Mouse (Mus musculus): Measurements from ENCODE around the gene Mrtfb. TPM values are rescaled to one million over a fixed set of nuclear protein-coding genes. Genes with fewer than 3 reads are reported as not detected.
A peak's percentile ranks its signal among the peaks of the same experiment; 100 is the strongest.
"Not testable (repeated sequence)": the region's sequence is repeated elsewhere in the genome, so short reads cannot be mapped to it uniquely, and the experiment has no call there.

The Mrtfb gene
- polyA plus RNA-seq, 1 experiment from 2014 or later = 13.6 TPM

- H3K4me3 ChIP-seq (ENCODE audit: low read depth, low read length) = no peak overlapping the region
- no peaks in the 10 kb centered on the region for H3K9me3 ChIP-seq (replicated peaks; ENCODE audit: control insufficient read depth, low read length)
- ATAC-seq (no peak), DNase-seq (ENCODE audit: low spot score) (no peak)
- H3K27ac ChIP-seq (ENCODE audit: low read depth, low read length) = no peak overlapping the region
- H3K9ac ChIP-seq (ENCODE audit: low read length) = no peak overlapping the region
- no peaks in the 10 kb centered on the region for H3K36me3 ChIP-seq (ENCODE audit: control insufficient read depth, insufficient read depth, low read length)
- H3K4me1 ChIP-seq (ENCODE audit: control insufficient read depth, insufficient read depth, low read length) = peaks cover 3% of the 10 kb centered on the region; the same call in 1 of the 2 replicates
- H3K27me3 ChIP-seq (replicated peaks; ENCODE audit: control insufficient read depth, insufficient read depth, low read length) = no peaks in the 10 kb centered on the region
- H3K4me2 ChIP-seq (ENCODE audit: low read length) = no peak overlapping the region
- WGBS = 82% methylated on average over 2 of the region's 2 CpGs
These were observed 2.7 kb downstream of the Mrtfb start for GRCm38 (mm10) chr16:13259026-13259425.

DNA sequence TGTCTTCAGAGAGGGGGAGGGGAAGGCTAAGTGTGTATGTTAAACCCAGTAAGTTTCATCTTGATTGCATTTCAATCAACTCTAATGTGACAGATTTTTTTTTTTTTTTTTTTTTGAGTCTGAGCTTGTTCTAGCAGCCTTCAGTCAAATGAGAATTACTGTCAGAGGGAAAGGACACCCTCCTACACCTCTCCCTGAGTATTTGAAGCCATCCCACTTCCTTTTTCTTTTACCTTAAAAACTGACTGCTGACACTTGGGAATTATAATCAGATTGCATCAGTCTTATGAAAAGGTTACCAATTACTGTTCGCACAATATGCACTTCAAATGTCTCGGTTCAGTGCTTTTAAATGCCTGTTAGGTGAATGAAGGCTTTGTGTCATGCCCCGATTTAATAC, 10.0 kb downstream of the Mrtfb start:
- no peak for ATAC-seq
- peak; percentile 41 for DNase-seq (ENCODE audit: low spot score)
- no peak overlapping the region for H3K27ac ChIP-seq (ENCODE audit: low read depth, low read length)
- no peaks in the 10 kb centered on the region for H3K27me3 ChIP-seq (replicated peaks; ENCODE audit: control insufficient read depth, insufficient read depth, low read length)
- no peaks in the 10 kb centered on the region for H3K9me3 ChIP-seq (replicated peaks; ENCODE audit: control insufficient read depth, low read length)
- no peak overlapping the region for H3K4me2 ChIP-seq (ENCODE audit: low read length)
- no peaks in the 10 kb centered on the region for H3K36me3 ChIP-seq (ENCODE audit: control insufficient read depth, insufficient read depth, low read length)
- H3K9ac ChIP-seq (ENCODE audit: low read length) = no peak overlapping the region
- no peaks in the 10 kb centered on the region for H3K4me1 ChIP-seq (ENCODE audit: control insufficient read depth, insufficient read depth, low read length)
- no peak overlapping the region for H3K4me3 ChIP-seq (ENCODE audit: low read depth, low read length)
- WGBS = 7% methylated on average over 3 of the region's 3 CpGs

GRCm38 (mm10) chr16:13267350-13267904, 11.1 kb downstream of the Mrtfb start:
- WGBS = 76% methylated on average over 3 of the region's 3 CpGs
- H3K27ac ChIP-seq (ENCODE audit: low read depth, low read length) = no peak overlapping the region

DNA sequence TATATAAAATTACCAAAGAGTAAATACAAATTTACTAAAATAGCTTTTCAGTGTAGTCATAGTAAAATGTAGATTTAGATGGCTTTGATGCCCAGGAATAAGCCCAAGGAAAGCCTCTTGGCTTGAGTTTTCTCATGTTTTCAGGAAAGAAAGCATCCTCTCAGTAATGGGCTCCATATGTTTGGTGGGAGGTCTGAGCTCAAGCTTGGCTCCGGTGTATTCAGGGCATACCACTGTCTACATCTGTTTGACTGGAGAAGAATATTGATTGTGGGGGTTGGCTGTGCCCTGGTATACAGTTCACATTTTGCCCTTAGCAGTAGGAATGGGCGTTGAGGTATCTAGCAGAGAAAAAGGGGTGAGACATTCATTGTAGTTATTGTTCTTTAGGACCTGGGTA, 13.1 kb downstream of the Mrtfb start:
- no peak for DNase-seq (ENCODE audit: low spot score)
- H3K4me1 ChIP-seq (ENCODE audit: control insufficient read depth, insufficient read depth, low read length) = no peaks in the 10 kb centered on the region
- H3K27me3 ChIP-seq (replicated peaks; ENCODE audit: control insufficient read depth, insufficient read depth, low read length) = no peaks in the 10 kb centered on the region
- no peak overlapping the region for H3K9ac ChIP-seq (ENCODE audit: low read length)
- ATAC-seq = no peak
- H3K4me2 ChIP-seq (ENCODE audit: low read length) = no peak overlapping the region
- no peaks in the 10 kb centered on the region for H3K36me3 ChIP-seq (ENCODE audit: control insufficient read depth, insufficient read depth, low read length)
- 86% methylated on average over 2 of the region's 2 CpGs for WGBS
- no peak overlapping the region for H3K27ac ChIP-seq (ENCODE audit: low read depth, low read length)
- H3K9me3 ChIP-seq (replicated peaks; ENCODE audit: control insufficient read depth, low read length) = no peaks in the 10 kb centered on the region
- no peak overlapping the region for H3K4me3 ChIP-seq (ENCODE audit: low read depth, low read length)

More at GRCm38 (mm10) chr16:13267350-13267904, 11.1 kb downstream of the Mrtfb start:
- DNase-seq (ENCODE audit: low spot score) (no peak), ATAC-seq (no peak)
- Histone ChIP-seq H3K4me1 (ENCODE audit: control insufficient read depth, insufficient read depth, low read length) (no peaks in the 10 kb centered on the region), H3K4me2 (ENCODE audit: low read length) (no peak overlapping the region), H3K36me3 (ENCODE audit: control insufficient read depth, insufficient read depth, low read length) (no peaks in the 10 kb centered on the region), H3K4me3 (ENCODE audit: low read depth, low read length) (no peak overlapping the region), H3K9ac (ENCODE audit: low read length) (no peak overlapping the region), H3K9me3 (replicated peaks; ENCODE audit: control insufficient read depth, low read length) (no peaks in the 10 kb centered on the region), H3K27me3 (replicated peaks; ENCODE audit: control insufficient read depth, insufficient read depth, low read length) (no peaks in the 10 kb centered on the region)

DNA sequence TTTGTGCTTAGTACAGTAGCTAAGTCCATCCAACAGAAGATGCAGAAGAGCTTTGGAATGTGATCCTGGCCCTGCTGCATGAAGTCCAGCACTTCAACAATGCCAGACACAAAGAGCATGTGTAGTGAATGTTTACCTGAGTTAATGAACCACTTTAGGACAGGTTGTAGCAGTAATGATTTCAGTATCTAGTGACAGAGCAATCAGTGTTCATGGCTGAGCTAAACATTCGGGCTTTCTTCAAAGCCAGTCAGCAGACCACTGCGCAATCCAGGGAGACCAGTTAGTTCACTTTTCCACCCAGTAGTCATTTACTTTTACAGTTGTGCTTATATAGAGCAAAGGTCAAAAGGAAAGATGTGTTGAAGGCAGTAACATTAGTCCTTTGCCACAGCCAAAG, 20.0 kb downstream of the Mrtfb start:
- Histone ChIP-seq H3K9ac (ENCODE audit: low read length) (no peak overlapping the region), H3K36me3 (ENCODE audit: control insufficient read depth, insufficient read depth, low read length) (no peaks in the 10 kb centered on the region), H3K27me3 (replicated peaks; ENCODE audit: control insufficient read depth, insufficient read depth, low read length) (no peaks in the 10 kb centered on the region), H3K4me2 (ENCODE audit: low read length) (no peak overlapping the region), H3K4me3 (ENCODE audit: low read depth, low read length) (no peak overlapping the region), H3K9me3 (replicated peaks; ENCODE audit: control insufficient read depth, low read length) (no peaks in the 10 kb centered on the region), H3K27ac (ENCODE audit: low read depth, low read length) (no peak overlapping the region), H3K4me1 (ENCODE audit: control insufficient read depth, insufficient read depth, low read length) (no peaks in the 10 kb centered on the region)
- WGBS = 98% methylated on average over 2 of the region's 2 CpGs
- ATAC-seq (no peak), DNase-seq (ENCODE audit: low spot score) (no peak)

DNA sequence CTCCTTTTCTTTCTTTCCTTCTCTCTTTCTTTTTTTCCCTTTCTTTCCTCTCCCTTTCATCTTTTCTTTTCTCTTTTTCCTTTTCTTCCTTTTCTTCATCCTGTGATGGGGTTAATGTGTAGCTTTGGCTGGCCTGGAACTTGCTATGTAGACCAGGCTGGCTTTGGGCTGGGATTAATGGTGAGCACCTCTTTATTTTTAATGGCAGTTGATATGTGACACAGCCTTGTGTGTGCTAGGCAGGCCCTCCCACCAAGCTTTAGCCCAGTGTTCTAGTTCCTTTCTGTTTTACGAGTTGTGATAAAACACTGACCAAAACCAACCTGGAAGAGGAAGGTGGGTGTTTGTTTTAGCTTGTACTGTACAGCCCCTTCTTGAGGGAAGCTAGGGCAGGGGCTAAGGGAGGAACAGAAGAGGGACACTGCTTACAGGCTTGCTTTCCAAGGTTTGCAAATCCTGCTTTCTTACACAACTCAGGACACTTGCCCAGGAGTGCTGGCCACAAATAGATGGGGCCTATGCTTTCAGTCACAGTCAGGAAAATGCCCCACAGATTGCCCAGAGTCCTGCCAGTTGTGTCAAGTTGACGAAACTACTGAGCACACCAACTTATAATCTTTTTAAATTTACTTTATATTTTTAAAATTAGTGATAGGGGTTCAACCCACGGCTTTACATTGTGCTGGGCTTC, 20.6 kb downstream of the Mrtfb start:
- ATAC-seq = no peak
- DNase-seq (ENCODE audit: low spot score) = no peak
- Histone ChIP-seq H3K4me3 (ENCODE audit: low read depth, low read length) (no peak overlapping the region), H3K9ac (ENCODE audit: low read length) (no peak overlapping the region), H3K27ac (ENCODE audit: low read depth, low read length) (no peak overlapping the region), H3K4me1 (ENCODE audit: control insufficient read depth, insufficient read depth, low read length) (no peaks in the 10 kb centered on the region), H3K27me3 (replicated peaks; ENCODE audit: control insufficient read depth, insufficient read depth, low read length) (no peaks in the 10 kb centered on the region), H3K9me3 (replicated peaks; ENCODE audit: control insufficient read depth, low read length) (no peaks in the 10 kb centered on the region), H3K4me2 (ENCODE audit: low read length) (no peak overlapping the region), H3K36me3 (ENCODE audit: control insufficient read depth, insufficient read depth, low read length) (no peaks in the 10 kb centered on the region)
- WGBS = 84% methylated on average over 3 of the region's 3 CpGs

DNA sequence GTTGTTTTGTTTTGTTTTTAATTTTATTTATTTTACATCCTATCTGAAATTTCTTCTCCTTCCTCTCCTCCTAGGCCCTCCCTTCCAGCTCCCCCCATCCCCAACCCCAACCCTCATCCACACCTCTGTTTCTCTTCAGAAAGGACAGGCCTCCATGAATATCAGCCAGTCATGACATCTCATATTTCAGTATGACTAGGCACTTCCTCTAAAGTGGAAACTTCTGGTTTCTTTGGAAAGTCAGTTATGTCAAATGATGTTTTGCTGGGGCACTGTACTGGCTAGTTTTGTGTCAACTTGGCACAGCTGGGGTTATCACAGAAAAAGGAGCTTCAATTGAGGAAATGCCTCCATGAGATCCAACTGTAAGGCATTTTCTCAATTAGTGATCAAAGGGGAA, 30.1 kb downstream of the Mrtfb start:
- H3K27ac ChIP-seq (ENCODE audit: low read depth, low read length); H3K4me3 ChIP-seq (ENCODE audit: low read depth, low read length); H3K4me2 ChIP-seq (ENCODE audit: low read length); H3K9me3 ChIP-seq (replicated peaks; ENCODE audit: control insufficient read depth, low read length); DNase-seq (ENCODE audit: low spot score); H3K9ac ChIP-seq (ENCODE audit: low read length); ATAC-seq; H3K27me3 ChIP-seq (replicated peaks; ENCODE audit: control insufficient read depth, insufficient read depth, low read length); H3K4me1 ChIP-seq (ENCODE audit: control insufficient read depth, insufficient read depth, low read length); H3K36me3 ChIP-seq (ENCODE audit: control insufficient read depth, insufficient read depth, low read length): not testable (repeated sequence)

- H3K4me3 ChIP-seq (ENCODE audit: low read depth, low read length) = no peak overlapping the region
- no peak overlapping the region for H3K4me2 ChIP-seq (ENCODE audit: low read length)
- H3K27ac ChIP-seq (ENCODE audit: low read depth, low read length) = no peak overlapping the region
- no peaks in the 10 kb centered on the region for H3K9me3 ChIP-seq (replicated peaks; ENCODE audit: control insufficient read depth, low read length)
- no peak for ATAC-seq
- WGBS = 86% methylated on average over 1 of the region's 1 CpGs
- no peaks in the 10 kb centered on the region for H3K27me3 ChIP-seq (replicated peaks; ENCODE audit: control insufficient read depth, insufficient read depth, low read length)
- no peaks in the 10 kb centered on the region for H3K36me3 ChIP-seq (ENCODE audit: control insufficient read depth, insufficient read depth, low read length)
- H3K9ac ChIP-seq (ENCODE audit: low read length) = no peak overlapping the region
- DNase-seq (ENCODE audit: low spot score) = no peak
- H3K4me1 ChIP-seq (ENCODE audit: control insufficient read depth, insufficient read depth, low read length) = no peaks in the 10 kb centered on the region
These were observed 41.6 kb downstream of the Mrtfb start for GRCm38 (mm10) chr16:13297860-13298259.

DNA sequence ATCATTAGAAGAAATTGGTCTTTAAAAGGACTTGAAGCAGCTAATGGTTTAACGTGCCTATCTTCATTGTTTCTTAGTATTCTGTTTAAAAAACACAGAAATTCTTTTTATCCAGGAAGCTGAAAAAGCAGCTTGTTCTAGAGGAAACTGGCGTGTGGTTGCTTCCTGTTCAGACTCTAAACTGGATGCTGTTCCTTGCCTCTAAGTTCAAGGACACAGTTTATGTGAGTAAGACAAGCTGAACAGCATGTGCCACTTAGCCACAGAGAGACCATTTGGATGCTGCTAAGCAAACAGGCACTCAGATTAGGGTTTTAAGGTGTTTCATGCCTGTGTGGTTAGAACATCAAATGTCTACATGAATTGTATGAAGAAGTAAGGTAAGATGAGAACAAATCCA, 42.7 kb downstream of the Mrtfb start:
- Histone ChIP-seq H3K4me2 (ENCODE audit: low read length) (no peak overlapping the region), H3K4me3 (ENCODE audit: low read depth, low read length) (no peak overlapping the region), H3K9ac (ENCODE audit: low read length) (no peak overlapping the region), H3K9me3 (replicated peaks; ENCODE audit: control insufficient read depth, low read length) (no peaks in the 10 kb centered on the region), H3K4me1 (ENCODE audit: control insufficient read depth, insufficient read depth, low read length) (no peaks in the 10 kb centered on the region), H3K36me3 (ENCODE audit: control insufficient read depth, insufficient read depth, low read length) (no peaks in the 10 kb centered on the region), H3K27ac (ENCODE audit: low read depth, low read length) (no peak overlapping the region), H3K27me3 (replicated peaks; ENCODE audit: control insufficient read depth, insufficient read depth, low read length) (no peaks in the 10 kb centered on the region)
- 75% methylated on average over 2 of the region's 2 CpGs for WGBS
- DNase-seq (ENCODE audit: low spot score) (no peak), ATAC-seq (no peak)

Data from forebrain, embryonic 14.5 days (tissue).